In genomic region chr4:109316941-109317894, GRCm38 (mm10) we compare ENCODE assay signal across 24 mouse cellular contexts. TPM values are rescaled to one million over a fixed set of nuclear protein-coding genes. Genes with fewer than 3 reads are reported as not detected.
A peak's percentile ranks its signal among the peaks of the same experiment; 100 is the strongest.
DNase-seq lines count a peak whose midpoint lies in the region; ATAC-seq and TF ChIP-seq lines count a peak whose summit lies in the region.
"Had no signal": no experiment of that assay in that cellular context is flagged by ENCODE, and none has a peak within 500 bp of the region (broad histone marks: within the 10 kb centered on the region; RNA-seq: fewer than 3 reads in every experiment).

No protein-coding gene starts in this region.

- no peak overlapping the region for H3K9ac ChIP-seq in heart, embryonic 13.5 days
- no peak overlapping the region for H3K9ac ChIP-seq in lung, postnatal 0 days (replicated peaks; ENCODE audit: low read depth)
- H3K9ac ChIP-seq: forebrain, embryonic 13.5 days; hindbrain, embryonic 15.5 days; limb, embryonic 12.5 days; liver, embryonic 14.5 days; neural tube, embryonic 12.5 days; stomach, embryonic 15.5 days had no signal

- no peak overlapping the region for H3K4me3 ChIP-seq in heart, embryonic 13.5 days
- H3K4me3 ChIP-seq in lung, postnatal 0 days (ENCODE audit: low read depth, low read length): no peak overlapping the region
- no peak overlapping the region for H3K4me3 ChIP-seq in lung, adult 2 months (replicated peaks; ENCODE audit: extremely low read depth, low read depth, low read length)
- H3K4me3 ChIP-seq: forebrain, embryonic 13.5 days; hindbrain, embryonic 15.5 days; limb, embryonic 12.5 days; neural tube, embryonic 12.5 days; stomach, embryonic 15.5 days had no signal

- no peaks in the 10 kb centered on the region for H3K9me3 ChIP-seq in heart, embryonic 13.5 days
- H3K9me3 ChIP-seq in lung, postnatal 0 days (ENCODE audit: low read length): no peaks in the 10 kb centered on the region
- H3K9me3 ChIP-seq: forebrain, embryonic 13.5 days; hindbrain, embryonic 15.5 days; limb, embryonic 12.5 days; neural tube, embryonic 12.5 days; stomach, embryonic 15.5 days had no signal

- TF ChIP-seq CTCF in lung, postnatal 0 days (IDR thresholded peaks at IDR 0.05): no peak
- TF ChIP-seq CTCF in lung, adult 2 months (IDR thresholded peaks at IDR 0.05; ENCODE audit: insufficient read depth, low read length): no peak

- no peak for ATAC-seq in heart, embryonic 13.5 days (ENCODE audit: extremely low read depth, insufficient number of reproducible peaks, low FRiP score, low TSS enrichment)
- ATAC-seq in lung, postnatal 0 days: peak; percentile 52; the same call in 1 of the 2 replicates
- ATAC-seq: forebrain, embryonic 13.5 days; intestine, embryonic 16.5 days had no signal

- peaks cover 49% of the 10 kb centered on the region for H3K36me3 ChIP-seq in heart, embryonic 13.5 days
- peaks cover 6% of the 10 kb centered on the region; the same call in 1 of the 2 replicates for H3K36me3 ChIP-seq in lung, postnatal 0 days (ENCODE audit: insufficient read depth, low read length)
- H3K36me3 ChIP-seq: neural tube, embryonic 12.5 days; stomach, embryonic 15.5 days had no signal

- 0 out of 2 replicates have a peak, but pooled peaks cover 4% of the 10 kb centered on the region for H3K4me1 ChIP-seq in heart, embryonic 13.5 days
- no peaks in the 10 kb centered on the region for H3K4me1 ChIP-seq in lung, postnatal 0 days (ENCODE audit: insufficient read depth, low read depth, low read length)
- peaks cover 2% of the 10 kb centered on the region for H3K4me1 ChIP-seq in lung, adult 2 months (ENCODE audit: control insufficient read depth, insufficient read depth, low read length)
- H3K4me1 ChIP-seq: forebrain, embryonic 13.5 days; hindbrain, embryonic 15.5 days; limb, embryonic 12.5 days; neural tube, embryonic 12.5 days; stomach, embryonic 15.5 days had no signal

- TF ChIP-seq POLR2A in lung, adult 2 months (IDR thresholded peaks at IDR 0.05; ENCODE audit: borderline replicate concordance, extremely low read depth, low read depth, low read length): no peak

- intact Hi-C loops in heart, postnatal 36 days (cut with DNase I): no loop called here

- H3K27me3 ChIP-seq in heart, embryonic 13.5 days (replicated peaks): no peaks in the 10 kb centered on the region
- no peaks in the 10 kb centered on the region for H3K27me3 ChIP-seq in lung, postnatal 0 days (replicated peaks; ENCODE audit: insufficient read depth, low read length)
- H3K27me3 ChIP-seq: forebrain, embryonic 13.5 days; hindbrain, embryonic 15.5 days; limb, embryonic 12.5 days; neural tube, embryonic 12.5 days; stomach, embryonic 15.5 days had no signal

- 0 out of 2 replicates have a peak overlapping the region, but pooled peaks have one; percentile 13 for H3K27ac ChIP-seq in heart, embryonic 13.5 days (replicated peaks)
- no peak overlapping the region for H3K27ac ChIP-seq in lung, postnatal 0 days (ENCODE audit: low read length)
- H3K27ac ChIP-seq: forebrain, embryonic 13.5 days; hindbrain, embryonic 15.5 days; limb, embryonic 12.5 days; liver, embryonic 14.5 days; neural tube, embryonic 12.5 days; stomach, embryonic 15.5 days had no signal

- DNase-seq in heart, postnatal 36 days: no peak
- DNase-seq in lung, postnatal 0 days (ENCODE audit: low spot score): peak; percentile 40
- no peak for DNase-seq in lung, adult 2 months
- DNase-seq in adipocyte (ENCODE audit: low spot score): peak; percentile 42
- no peak for DNase-seq in cerebellum, postnatal 4 days (ENCODE audit: low spot score in 2 of 2)
- no peak for DNase-seq in kidney, adult 9 months
- DNase-seq: cerebellum, adult 8-10 months; cerebellum, postnatal 36 days; gastrocnemius, postnatal 36 days; kidney, postnatal 4 days; lung, postnatal 14 days; midbrain, embryonic 14.5 days; retina, postnatal 1 day; right cerebral cortex, postnatal 25 days; thymus, postnatal 25 days had no signal

- no peak for TF ChIP-seq EP300 in lung, postnatal 0 days (IDR thresholded peaks at IDR 0.05)

- H3K4me2 ChIP-seq in heart, embryonic 13.5 days: no peak overlapping the region
- H3K4me2 ChIP-seq in lung, postnatal 0 days (replicated peaks; ENCODE audit: low read depth, low read length): no peak overlapping the region
- H3K4me2 ChIP-seq: forebrain, embryonic 13.5 days; heart, embryonic 11.5 days; hindbrain, embryonic 15.5 days; limb, embryonic 12.5 days; neural tube, embryonic 12.5 days; stomach, embryonic 15.5 days had no signal

RNA-seq across cellular contexts. Expression of gene Eps15, which starts 37.1 kb away (rescaled TPM):
- 25.4 and 31.1 TPM in 2 replicates for polyA plus RNA-seq in heart, embryonic 13.5 days (2015; fragmentation: Nextera tagmentation; extraction: Ambion mirVana)
- 10 to 100 TPM; 45.7 to 51.3 TPM for total RNA-seq in heart, postnatal 36 days (2021)
- 31.0 and 37.0 TPM in 2 replicates for polyA plus RNA-seq in lung, postnatal 0 days (2015; fragmentation: Nextera tagmentation; extraction: Ambion mirVana)
- polyA plus RNA-seq in lung, adult 2 months (2012; rRNA removed): 11.0 and 18.9 TPM in 2 replicates

Comparison
In these comparisons a context has a peak if more than half of its experiments do, and no peak if none do; other contexts are left out.
1. DNase-seq: peak in lung, postnatal 0 days (single experiment) and adipocyte (single experiment); none in heart, postnatal 36 days (0 of 2), lung, adult 2 months (single experiment), cerebellum, postnatal 4 days (0 of 2) and kidney, adult 9 months (single experiment).